Comparison of ENCODE assay signal across 16 mouse cellular contexts in genomic region chr7:113710541-113711270, GRCm38 (mm10). TPM values are rescaled to one million over a fixed set of nuclear protein-coding genes. Genes with fewer than 3 reads are reported as not detected.
DNase-seq lines count a peak whose midpoint lies in the region; ATAC-seq lines count a peak whose summit lies in the region.
"Had no signal": no experiment of that assay in that cellular context is flagged by ENCODE, and none has a peak within 500 bp of the region (broad histone marks: within the 10 kb centered on the region; RNA-seq: fewer than 3 reads in every experiment).

No protein-coding gene starts in this region.

- peak; percentile 86 for ATAC-seq in cerebellum, adult (ENCODE audit: insufficient number of reproducible peaks, low FRiP score, low TSS enrichment)
- ATAC-seq in hematopoietic stem cell, adult 5-6 weeks (replicated peaks in 1 of 2; ENCODE audit: insufficient read depth in 1 of 2, low FRiP score in 2 of 2, low TSS enrichment in 1 of 2, low read depth in 1 of 2, poor library complexity in 2 of 2, severe bottlenecking in 2 of 2): peak; percentile 53 to 66
- ATAC-seq: intestine, embryonic 16.5 days had no signal

- no peak overlapping the region for H3K27ac ChIP-seq in limb, embryonic 10.5 days
- H3K27ac ChIP-seq: forebrain, embryonic 12.5 days; heart, embryonic 13.5 days; liver, embryonic 13.5 days had no signal

- H3K4me1 ChIP-seq in limb, embryonic 10.5 days: no peaks in the 10 kb centered on the region
- H3K4me1 ChIP-seq: heart, embryonic 13.5 days; liver, embryonic 13.5 days had no signal

- no peaks in the 10 kb centered on the region for H3K36me3 ChIP-seq in limb, embryonic 10.5 days
- H3K36me3 ChIP-seq: forebrain, embryonic 12.5 days; heart, embryonic 13.5 days; liver, embryonic 13.5 days had no signal

- H3K4me3 ChIP-seq in limb, embryonic 10.5 days: no peak overlapping the region
- H3K4me3 ChIP-seq: forebrain, embryonic 12.5 days; heart, embryonic 13.5 days; liver, embryonic 13.5 days had no signal

- H3K9me3 ChIP-seq in limb, embryonic 10.5 days (replicated peaks): no peaks in the 10 kb centered on the region
- H3K9me3 ChIP-seq: forebrain, embryonic 12.5 days; liver, embryonic 13.5 days had no signal

- 84% methylated on average over 2 of the region's 2 CpGs for WGBS in limb, embryonic 10.5 days

- peak; percentile 44 for DNase-seq in layer of hippocampus, adult 9-11 months
- DNase-seq in layer of hippocampus, postnatal 36 days: no peak
- DNase-seq in ES-CJ7 (ENCODE audit: low read depth, low spot score): peak; percentile 14
- DNase-seq in urinary bladder, postnatal 14 days (ENCODE audit: low spot score): no peak
- DNase-seq in limb, embryonic 10.5 days (ENCODE audit: low spot score): no peak
- no peak for DNase-seq in embryo, embryonic 9.5 days (ENCODE audit: extremely low spot score)
- DNase-seq: adrenal gland, adult 8-10 months; embryo, embryonic 11 days; liver, embryonic 13.5 days; spleen, adult 18-20 months; thymus, adult 2 months had no signal

- no peaks in the 10 kb centered on the region for H3K27me3 ChIP-seq in limb, embryonic 10.5 days (ENCODE audit: low read depth, poor library complexity, severe bottlenecking)
- H3K27me3 ChIP-seq: forebrain, embryonic 12.5 days; heart, embryonic 13.5 days; liver, embryonic 13.5 days had no signal

RNA-seq across cellular contexts. Expression of gene Spon1, which starts 55.1 kb away (rescaled TPM):
- total RNA-seq in layer of hippocampus, postnatal 36 days (2021): 10 to 100 TPM; 65.4 to 66.9 TPM
- total RNA-seq in hematopoietic stem cell, adult 5-6 weeks (2017): 0.19 TPM in 1 of 2 replicates, not detected in the other
- polyA plus RNA-seq in limb, embryonic 10.5 days (2016; fragmentation: Nextera tagmentation; extraction: Ambion mirVana): 3.0 and 3.2 TPM in 2 replicates

Comparison
In these comparisons a context has a peak if more than half of its experiments do, and no peak if none do; other contexts are left out.
1. DNase-seq: peak in layer of hippocampus, adult 9-11 months (single experiment) and ES-CJ7 (single experiment); none in layer of hippocampus, postnatal 36 days (0 of 2), urinary bladder, postnatal 14 days (single experiment), limb, embryonic 10.5 days (single experiment) and embryo, embryonic 9.5 days (single experiment).
2. RNA of gene Spon1, which starts 55.1 kb away (total RNA-seq): 65.4 to 66.9 TPM in layer of hippocampus, postnatal 36 days; 0.19 TPM in hematopoietic stem cell, adult 5-6 weeks; every median in the first group is over 10 times any median in the second.